Mouse (Mus musculus) hindbrain, embryonic 10.5 days (tissue): Measurements from ENCODE around the gene Parg. TPM values are rescaled to one million over a fixed set of nuclear protein-coding genes. Genes with fewer than 3 reads are reported as not detected.
A peak's percentile ranks its signal among the peaks of the same experiment; 100 is the strongest.

Source experiments
- DNase-seq: peaks from one replicate; pipeline ENCODE4 v3.0.0-alpha.2; 2017; ENCODE audit warnings: low spot score
- H3K27ac ChIP-seq: fragments of 300-500 bp; sonication (generic); 2 replicates; pipeline ENCODE4 v1.5.1; 2016; ENCODE audit warnings: mild to moderate bottlenecking, moderate library complexity
- H3K27me3 ChIP-seq: fragments of 300-500 bp; sonication (generic); 2 replicates; pipeline ENCODE4 v1.6.1; 2016; ENCODE audit warnings: mild to moderate bottlenecking; ENCODE audit not compliant: poor library complexity, insufficient read depth, severe bottlenecking
- H3K36me3 ChIP-seq: fragments of 300-500 bp; sonication (generic); 2 replicates; pipeline ENCODE4 v1.6.1; 2016; ENCODE audit warnings: mild to moderate bottlenecking, moderate library complexity
- H3K4me1 ChIP-seq: fragments of 300-500 bp; sonication (generic); replicated peaks from 2 replicates; pipeline ENCODE4 v1.6.1; 2016; ENCODE audit warnings: mild to moderate bottlenecking
- H3K4me3 ChIP-seq: fragments of 300-500 bp; sonication (generic); 2 replicates; pipeline ENCODE4 v1.5.1; 2016; ENCODE audit warnings: mild to moderate bottlenecking, moderate library complexity
- H3K9me3 ChIP-seq: fragments of 300-500 bp; sonication (generic); 2 replicates; pipeline ENCODE4 v1.6.1; 2016; ENCODE audit warnings: mild to moderate bottlenecking, moderate library complexity
- WGBS: fragments of 180-500 bp; shearing (Covaris S2); methylation state at CpG from one replicate; pipeline ENCODE4 v1.1.7; 2016; 5-methylcytosine and 5-hydroxymethylcytosine counted together
- polyA plus RNA-seq: library from polyadenylated mRNA; unstranded; fragments of >200 nt; fragmentation: Nextera tagmentation; extraction: Ambion mirVana; gene quantifications from 2 replicates; pipeline ENCODE4 v1.2.1, GENCODE M21; 2016

Parg gene
- 40.6 and 50.0 TPM in 2 replicates for polyA plus RNA-seq

DNA sequence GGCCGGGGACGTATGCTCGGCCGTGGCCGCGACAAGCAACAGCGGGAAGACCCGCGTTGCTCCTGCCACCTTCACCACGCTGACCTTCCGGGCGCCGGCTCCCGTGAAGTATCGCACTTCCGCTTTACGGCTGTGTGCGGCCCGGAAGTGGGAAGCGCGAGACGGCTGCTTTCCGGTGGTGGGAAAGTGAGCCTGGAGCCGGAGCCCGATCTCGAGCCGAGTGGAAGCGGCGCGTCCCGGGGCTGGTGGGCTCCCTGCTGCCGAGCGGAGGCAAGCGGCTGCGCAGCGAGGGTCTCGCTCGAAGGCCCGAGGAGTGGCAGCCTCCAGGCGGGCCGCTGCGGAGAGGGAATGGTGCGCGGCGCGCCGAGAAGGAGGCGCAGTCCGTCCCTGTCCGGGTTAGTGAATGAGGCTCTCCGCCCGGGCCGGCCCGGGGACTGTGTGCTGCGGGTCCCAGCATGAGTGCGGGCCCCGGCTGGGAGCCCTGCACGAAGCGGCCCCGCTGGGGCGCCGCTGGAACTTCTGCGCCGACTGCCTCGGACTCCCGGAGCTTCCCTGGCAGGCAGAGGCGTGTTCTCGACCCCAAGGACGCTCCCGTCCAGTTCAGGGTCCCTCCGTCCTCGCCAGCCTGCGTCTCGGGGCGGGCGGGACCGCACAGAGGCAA lies at the start of gene Parg, which contains the start of gene Timm23:
Gene Parg, plus strand, starts transcription at position 159 of the 661 bp plus-strand sequence.
Gene Timm23, minus strand, starts transcription at position 108 of the 661 bp plus-strand sequence.
- Histone ChIP-seq H3K27me3 (no peaks in the 10 kb centered on the region), H3K4me1 (peaks cover 27% of the 10 kb centered on the region), H3K4me3 (peak within 1 kb of the TSS; percentile 98), H3K36me3 (peaks cover 37% of the 10 kb centered on the region), H3K9me3 (peaks cover 6% of the 10 kb centered on the region; the same call in 1 of the 2 replicates), H3K27ac (peak within 1 kb of the TSS; percentile 92)
- WGBS, result under 1% methylated on average over 77 of the region's 77 CpGs
- DNase-seq, result peak; percentile 90

GRCm38 (mm10) chr14:32152243-32152965 lies 49.3 kb upstream of the Parg start:
- no peaks in the 10 kb centered on the region for H3K36me3 ChIP-seq
- no peaks in the 10 kb centered on the region for H3K4me1 ChIP-seq
- H3K9me3 ChIP-seq, result peaks cover 9% of the 10 kb centered on the region; the same call in 1 of the 2 replicates
- H3K27ac ChIP-seq, result no peak overlapping the region
- H3K27me3 ChIP-seq, result no peaks in the 10 kb centered on the region
- no peak overlapping the region for H3K4me3 ChIP-seq
- WGBS, result 89% methylated on average over 18 of the region's 18 CpGs
- no peak for DNase-seq

DNA sequence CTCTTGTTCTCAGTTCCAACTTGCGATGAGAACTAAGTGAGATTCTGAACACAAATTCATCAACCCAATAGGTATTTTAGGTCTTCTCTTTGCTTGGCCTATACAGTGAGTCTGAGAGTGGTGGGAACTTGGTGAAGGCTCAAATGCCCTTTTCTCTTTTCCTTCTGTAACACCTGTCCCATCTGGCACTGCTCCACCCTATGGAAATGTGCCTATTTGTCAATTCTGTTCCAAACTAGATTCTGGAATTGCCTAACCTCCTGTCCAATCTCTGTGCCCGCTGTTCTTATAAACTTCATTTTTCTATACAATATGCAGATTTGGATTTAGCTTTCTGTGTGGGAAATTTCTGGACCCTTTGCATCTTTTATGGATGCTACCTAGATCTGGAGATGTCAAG lies 48.6 kb upstream of the Parg start:
- Histone ChIP-seq H3K27ac (no peak overlapping the region), H3K4me3 (no peak overlapping the region), H3K27me3 (no peaks in the 10 kb centered on the region), H3K36me3 (no peaks in the 10 kb centered on the region), H3K9me3 (peaks cover 3% of the 10 kb centered on the region; the same call in 1 of the 2 replicates), H3K4me1 (no peaks in the 10 kb centered on the region)
- WGBS, result 96% methylated on average over 2 of the region's 2 CpGs
- no peak for DNase-seq

DNA sequence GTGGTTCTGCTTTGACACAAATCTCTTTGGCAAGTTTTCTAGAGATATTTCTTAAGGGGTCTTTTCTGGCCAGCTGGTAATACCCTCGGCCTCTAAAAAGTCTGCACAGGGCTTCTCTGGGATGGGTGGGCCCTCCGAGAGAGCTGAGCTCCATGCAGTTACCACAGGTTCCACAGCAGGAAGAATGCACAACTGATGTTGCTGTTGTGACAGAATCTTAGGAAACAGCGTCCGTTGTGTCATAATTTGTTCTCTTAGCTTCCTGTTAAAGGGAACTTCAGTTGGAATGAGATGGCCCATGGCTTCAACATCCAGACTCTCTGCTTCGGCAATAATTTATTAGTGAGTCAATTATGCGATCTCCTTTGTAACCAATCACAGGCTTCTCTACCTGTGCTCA lies 47.0 kb upstream of the Parg start:
- 92% methylated on average over 6 of the region's 6 CpGs for WGBS
- no peaks in the 10 kb centered on the region for H3K27me3 ChIP-seq
- H3K36me3 ChIP-seq, result no peaks in the 10 kb centered on the region
- peaks cover 6% of the 10 kb centered on the region for H3K4me1 ChIP-seq
- H3K4me3 ChIP-seq, result no peak overlapping the region
- H3K27ac ChIP-seq, result no peak overlapping the region
- H3K9me3 ChIP-seq, result no peaks in the 10 kb centered on the region
- no peak for DNase-seq

DNA sequence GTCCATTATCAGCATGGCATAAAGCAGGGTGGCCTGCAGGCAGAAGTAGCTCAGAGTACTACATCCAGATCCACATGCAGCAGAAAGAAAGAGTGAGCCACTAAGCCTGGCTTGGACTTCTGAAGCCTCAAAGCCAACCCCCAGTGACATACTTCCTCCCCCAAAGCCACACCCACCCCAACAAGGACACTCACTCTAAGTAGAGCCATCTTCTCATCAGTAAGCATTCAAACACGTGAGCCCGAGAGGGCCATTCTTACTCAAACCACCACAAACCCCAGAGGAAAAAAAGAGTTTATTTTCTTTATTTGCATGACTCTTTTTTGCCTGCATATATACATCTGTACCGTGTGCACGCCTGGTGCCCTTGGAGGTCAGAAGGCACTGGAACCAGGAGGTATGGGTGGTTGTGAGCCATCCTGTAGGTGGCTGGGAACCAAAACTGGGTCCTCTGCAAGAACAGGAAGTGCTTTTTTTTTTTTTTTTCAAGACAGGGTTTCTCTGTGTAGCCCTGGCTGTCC lies 42.5 kb upstream of the Parg start:
- peaks cover 20% of the 10 kb centered on the region for H3K4me1 ChIP-seq
- H3K27me3 ChIP-seq, result no peaks in the 10 kb centered on the region
- H3K27ac ChIP-seq, result peak overlapping the region; percentile 95
- H3K9me3 ChIP-seq, result no peaks in the 10 kb centered on the region
- 34% methylated on average over 4 of the region's 4 CpGs for WGBS
- DNase-seq, result no peak
- no peaks in the 10 kb centered on the region for H3K36me3 ChIP-seq
- H3K4me3 ChIP-seq, result peak overlapping the region; percentile 92

- peak within 1 kb of the TSS; percentile 92 for H3K4me3 ChIP-seq
- under 1% methylated on average over 40 of the region's 40 CpGs for whole genome bisulfite sequencing
- H3K27ac ChIP-seq, result peak within 1 kb of the TSS; percentile 95
- H3K27me3 ChIP-seq, result no peaks in the 10 kb centered on the region
- H3K4me1 ChIP-seq, result peaks cover 20% of the 10 kb centered on the region
- H3K36me3 ChIP-seq, result no peaks in the 10 kb centered on the region
- peak; percentile 98 for DNase-seq
- no peaks in the 10 kb centered on the region for H3K9me3 ChIP-seq
Observed at GRCm38 (mm10) chr14:32159690-32160246, 42.0 kb upstream of the Parg start, which contains the start of gene Ncoa4. TSS of gene Ncoa4 (plus strand) at chr14:32159865.

GRCm38 (mm10) chr14:32160563-32160962 lies 41.2 kb upstream of the Parg start:
- 47% methylated on average over 7 of the region's 7 CpGs for WGBS
- no peaks in the 10 kb centered on the region for H3K27me3 ChIP-seq
- H3K36me3 ChIP-seq, result no peaks in the 10 kb centered on the region
- peaks cover 28% of the 10 kb centered on the region for H3K4me1 ChIP-seq
- peak overlapping the region; percentile 92 for H3K4me3 ChIP-seq
- H3K27ac ChIP-seq, result peak overlapping the region; percentile 95
- no peaks in the 10 kb centered on the region for H3K9me3 ChIP-seq
- no peak for DNase-seq

DNA sequence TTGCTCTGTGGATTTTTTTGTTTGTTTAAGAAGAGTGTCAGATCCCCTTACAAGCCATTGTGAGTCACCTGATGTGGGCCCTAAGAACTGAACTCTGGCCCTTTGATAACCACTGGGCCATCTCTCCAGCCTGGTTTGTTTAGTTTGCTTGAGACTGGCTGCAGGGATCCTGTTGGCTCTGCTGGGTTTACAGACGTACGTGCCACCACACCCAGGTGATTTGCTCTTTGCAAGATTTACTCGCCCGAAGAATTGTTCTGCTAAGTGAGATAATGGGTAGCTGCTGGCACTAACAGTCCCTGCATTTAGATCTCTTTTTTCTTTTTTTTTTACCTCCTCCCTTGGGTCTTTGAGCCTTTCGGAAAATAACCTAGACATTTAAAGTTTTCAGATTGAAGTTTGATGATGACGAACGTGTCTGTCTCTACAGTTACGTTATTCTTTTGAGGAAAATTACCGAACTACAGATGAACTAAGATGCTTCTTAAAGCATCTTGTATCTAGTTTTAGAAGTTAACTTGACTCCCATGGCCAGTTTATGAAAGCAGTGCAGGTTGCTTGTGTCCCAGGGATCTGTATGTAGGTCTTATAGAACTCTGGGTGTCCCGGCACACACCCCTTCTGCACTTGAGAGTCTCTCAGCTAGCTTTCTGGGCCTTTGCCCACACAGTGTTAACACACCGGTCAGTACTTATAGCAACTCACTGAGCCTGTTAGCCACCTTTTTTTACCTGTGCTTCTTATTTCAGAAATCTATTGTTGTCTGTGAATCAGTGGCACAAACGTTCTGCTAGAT lies 40.5 kb upstream of the Parg start:
- H3K36me3 ChIP-seq, result no peaks in the 10 kb centered on the region
- DNase-seq, result no peak
- 93% methylated on average over 12 of the region's 12 CpGs for WGBS
- no peaks in the 10 kb centered on the region for H3K9me3 ChIP-seq
- H3K4me3 ChIP-seq, result peak overlapping the region; percentile 92
- peaks cover 33% of the 10 kb centered on the region for H3K4me1 ChIP-seq
- H3K27me3 ChIP-seq, result no peaks in the 10 kb centered on the region
- 0 out of 2 replicates have a peak overlapping the region, but pooled peaks have one; percentile 95 for H3K27ac ChIP-seq

DNA sequence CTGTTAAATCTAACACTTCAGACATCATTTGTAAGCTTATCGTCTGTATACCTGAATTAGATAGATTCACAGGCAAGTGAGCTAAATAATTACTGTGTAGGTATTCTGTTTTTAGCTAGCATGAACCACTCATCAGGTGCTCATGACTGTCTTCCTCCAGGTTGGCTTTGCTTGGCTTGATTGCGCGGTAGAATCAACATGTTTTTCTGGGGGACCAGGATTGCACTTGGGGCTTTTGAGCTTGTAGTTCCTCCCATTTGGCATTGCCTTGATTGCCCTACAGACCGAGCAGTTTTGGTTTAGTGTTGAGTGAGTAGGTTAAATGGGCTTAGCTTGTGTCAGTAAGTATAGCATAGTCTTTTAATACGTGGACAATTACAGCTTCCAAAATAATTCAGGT lies 39.5 kb upstream of the Parg start:
- H3K36me3 ChIP-seq, result no peaks in the 10 kb centered on the region
- H3K9me3 ChIP-seq, result no peaks in the 10 kb centered on the region
- no peak overlapping the region for H3K27ac ChIP-seq
- H3K27me3 ChIP-seq, result no peaks in the 10 kb centered on the region
- no peak for DNase-seq
- no peak overlapping the region for H3K4me3 ChIP-seq
- 94% methylated on average over 5 of the region's 5 CpGs for WGBS
- peaks cover 33% of the 10 kb centered on the region for H3K4me1 ChIP-seq

DNA sequence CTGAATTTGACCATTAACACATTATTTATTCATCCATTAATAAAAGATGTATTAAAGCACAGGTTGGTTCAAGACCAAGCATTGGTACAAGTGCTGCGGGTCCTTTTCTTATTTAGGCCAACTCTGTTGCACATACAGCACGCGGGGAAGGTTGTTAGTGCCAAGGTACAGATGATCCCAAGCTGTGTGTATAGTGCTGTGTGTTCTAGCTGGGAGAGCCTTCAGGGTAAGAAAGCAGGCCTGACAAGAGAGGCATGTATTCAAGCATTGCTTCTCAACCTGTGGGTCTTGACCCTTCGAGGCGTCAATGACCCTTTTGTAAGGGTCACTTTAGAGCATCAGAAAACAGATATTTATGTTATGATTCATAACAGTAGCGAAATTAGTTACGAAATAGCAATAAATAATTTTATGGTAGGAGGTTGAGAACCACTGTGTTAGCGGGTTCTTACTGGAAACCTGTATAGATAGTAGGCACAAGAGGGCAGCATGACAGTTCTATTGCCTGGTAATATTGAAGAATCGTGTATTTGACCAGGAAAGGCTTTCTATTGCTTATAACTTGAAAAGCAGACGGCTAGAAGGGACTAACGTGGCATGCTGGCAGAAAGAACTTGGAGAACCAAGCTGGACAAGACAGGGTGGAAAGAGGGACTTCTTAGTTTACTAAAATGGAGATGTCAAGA lies 38.4 kb upstream of the Parg start:
- DNase-seq, result no peak
- no peaks in the 10 kb centered on the region for H3K9me3 ChIP-seq
- H3K36me3 ChIP-seq, result no peaks in the 10 kb centered on the region
- peaks cover 33% of the 10 kb centered on the region for H3K4me1 ChIP-seq
- 92% methylated on average over 11 of the region's 11 CpGs for WGBS
- H3K27ac ChIP-seq, result no peak overlapping the region
- no peaks in the 10 kb centered on the region for H3K27me3 ChIP-seq
- H3K4me3 ChIP-seq, result no peak overlapping the region

DNA sequence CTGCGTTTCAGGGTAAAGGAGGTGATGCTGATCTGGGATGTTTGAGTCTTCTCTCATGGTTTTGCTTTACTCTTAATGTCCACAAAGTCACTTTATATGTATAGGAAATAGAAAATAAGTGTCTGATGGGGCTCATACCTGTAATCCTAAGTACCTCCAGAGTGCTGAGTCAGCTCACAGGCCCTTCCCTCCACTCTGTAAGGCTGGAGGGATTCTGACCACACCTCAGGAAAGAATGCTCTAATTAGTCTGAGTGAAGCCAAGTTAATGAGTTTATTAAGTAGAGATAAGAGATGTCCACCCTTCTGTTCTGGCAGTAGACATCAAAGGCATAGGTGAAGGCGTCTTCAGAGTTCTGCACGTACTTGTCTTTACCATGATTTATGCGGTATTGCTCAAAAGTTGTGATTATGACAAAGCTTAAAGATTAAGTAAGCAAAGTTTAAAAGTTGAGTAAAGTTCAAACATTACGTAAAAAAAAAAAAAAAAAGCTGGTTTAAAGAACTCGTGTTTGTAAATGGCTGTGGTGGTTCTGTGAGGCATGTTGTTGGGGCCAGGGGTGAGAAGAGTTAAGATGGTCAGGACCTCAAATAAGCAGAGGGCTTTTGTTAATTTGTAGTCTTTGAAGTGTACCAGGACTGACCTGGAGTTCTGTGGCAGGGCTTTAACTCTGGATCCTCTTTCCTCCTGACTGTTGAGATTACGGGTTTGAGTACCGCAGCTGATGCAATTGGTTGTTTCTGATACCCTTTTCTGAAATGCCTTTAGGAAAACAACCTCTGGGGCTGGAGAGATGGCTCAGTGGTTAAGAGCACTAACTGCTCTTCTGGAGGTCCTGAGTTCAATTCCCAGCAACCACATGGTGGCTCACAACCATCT lies 37.3 kb upstream of the Parg start:
- DNase-seq, result no peak
- no peak overlapping the region for H3K4me3 ChIP-seq
- H3K9me3 ChIP-seq, result no peaks in the 10 kb centered on the region
- H3K27me3 ChIP-seq, result no peaks in the 10 kb centered on the region
- H3K27ac ChIP-seq, result no peak overlapping the region
- WGBS, result 82% methylated on average over 8 of the region's 8 CpGs
- H3K36me3 ChIP-seq, result no peaks in the 10 kb centered on the region
- H3K4me1 ChIP-seq, result peaks cover 29% of the 10 kb centered on the region
